Mouse (Mus musculus): Measurements from ENCODE around the gene Pbrm1. TPM values are rescaled to one million over a fixed set of nuclear protein-coding genes. Genes with fewer than 3 reads are reported as not detected.

Pbrm1 gene
- total and polyA plus RNA-seq, 3 experiments: 28.7 to 62.0 (median 32.4) TPM

DNA sequence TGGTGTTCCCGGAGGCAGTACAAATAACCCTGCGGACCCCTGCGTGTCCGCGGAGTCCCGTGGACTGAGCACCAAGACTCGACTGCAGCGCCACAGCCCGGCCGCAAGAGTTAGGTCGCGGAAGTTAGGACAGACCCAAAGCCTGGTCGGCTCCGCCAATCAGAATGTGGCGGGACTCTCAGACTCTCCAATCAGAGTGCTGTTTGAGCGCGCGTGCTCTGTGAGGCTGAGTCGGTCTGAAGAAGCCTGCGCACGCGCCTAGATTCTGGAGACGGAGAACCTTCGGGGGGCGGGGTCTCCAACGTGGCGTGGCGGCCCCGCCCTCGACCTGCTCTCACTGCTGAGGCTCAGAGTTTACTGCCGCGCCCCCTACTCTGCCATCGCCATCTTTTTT lies 109.9 kb downstream of the Pbrm1 start, which contains the start of gene Smim4 (continued):
- peak; percentile 43 for TF ChIP-seq MAX (IDR thresholded peaks at IDR 0.05; ENCODE audit: low read length)
- TF ChIP-seq MAFK (IDR thresholded peaks at IDR 0.05; ENCODE audit: borderline replicate concordance, low read depth, low read length): no peak

DNA sequence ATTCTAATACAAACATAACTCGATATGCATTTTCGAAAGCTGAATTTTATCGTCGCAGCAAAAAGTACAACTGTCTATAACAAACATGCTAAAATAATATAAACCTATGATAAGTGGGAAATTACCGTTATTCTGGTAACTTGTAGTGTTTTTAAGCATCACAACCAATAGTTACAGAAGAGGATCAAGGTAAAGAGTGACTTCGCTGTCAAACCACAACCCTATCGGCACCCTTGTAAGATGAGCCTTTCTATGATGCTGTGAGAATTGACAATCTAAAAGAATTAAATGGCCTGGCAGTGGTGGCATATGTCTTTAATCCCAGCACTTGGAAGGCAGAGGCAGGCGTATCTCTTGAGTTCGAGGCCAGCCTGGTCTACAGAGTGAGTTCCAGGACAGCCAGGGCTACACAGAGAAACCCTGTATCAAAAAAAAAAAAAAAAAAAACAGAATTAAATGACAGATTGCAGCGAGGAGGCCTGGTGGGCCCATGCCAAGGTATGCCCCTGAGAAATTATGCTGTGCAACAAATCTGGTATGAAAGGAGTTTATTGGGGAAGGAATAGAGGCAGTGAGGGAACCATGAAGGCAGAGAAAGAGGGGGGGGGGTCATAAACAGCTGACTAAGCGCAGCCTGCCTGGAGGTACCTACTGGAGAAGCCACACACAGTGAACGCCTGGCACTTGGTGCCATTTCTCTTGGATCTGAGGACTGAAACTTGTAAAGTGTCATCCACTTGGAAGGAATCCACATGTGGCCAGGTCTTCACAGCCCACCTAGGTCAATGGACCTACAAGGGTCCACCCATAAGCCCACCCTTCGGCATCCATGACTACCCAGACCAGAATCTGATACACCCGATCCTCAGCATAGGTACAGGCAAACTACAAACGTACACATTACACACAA lies 110.6 kb downstream of the Pbrm1 start:
- Histone ChIP-seq H3K27ac (ENCODE audit: control insufficient read depth, low read depth, low read length) (peak overlapping the region; percentile 58), H3K9ac (ENCODE audit: control insufficient read depth, low read depth, low read length, poor library complexity, severe bottlenecking) (peak overlapping the region; percentile 60), H3K36me3 (ENCODE audit: control insufficient read depth in 1 of 2, insufficient read depth in 2 of 2, low read length in 2 of 2) (peaks cover 0 to 10% of the 10 kb centered on the region in 2 experiments; a peak in 3 of 4 replicates), H3K9me3 (replicated peaks; ENCODE audit: insufficient read depth, low read length) (no peaks in the 10 kb centered on the region), H3K27me3 (ENCODE audit: control insufficient read depth in 1 of 2, insufficient read depth in 2 of 2, low read length in 2 of 2) (no peaks in the 10 kb centered on the region), H3K79me2 (ENCODE audit: control insufficient read depth, insufficient read depth, low read length, poor library complexity) (peaks cover 29% of the 10 kb centered on the region), H3K4me1 (ENCODE audit: control insufficient read depth in 1 of 2, insufficient read depth in 2 of 2, low read length in 2 of 2) (peaks cover 3 to 42% of the 10 kb centered on the region in 2 experiments), H3K4me3 (ENCODE audit: control insufficient read depth in 1 of 2, insufficient read depth in 1 of 2, low read depth in 2 of 2, low read length in 2 of 2) (peak overlapping the region; percentile 69 to 87)
- TF ChIP-seq ZNF384 (IDR thresholded peaks at IDR 0.05; ENCODE audit: low read depth, low read length) (peak; percentile 76), MAFK (IDR thresholded peaks at IDR 0.05; ENCODE audit: borderline replicate concordance, low read depth, low read length) (no peak), ZKSCAN1 (IDR thresholded peaks at IDR 0.05; ENCODE audit: low read depth, low read length) (peak; percentile 94), E2F4 (IDR thresholded peaks at IDR 0.05; ENCODE audit: borderline replicate concordance, low read depth, low read length) (0 out of 2 replicates have a peak, but pooled peaks have one; percentile 17), BHLHE40 (IDR thresholded peaks at IDR 0.05; ENCODE audit: borderline replicate concordance, low read depth, low read length) (no peak), MAX (IDR thresholded peaks at IDR 0.05; ENCODE audit: low read length) (peak; percentile 20; the same call in 1 of the 2 replicates), TCF12 (IDR thresholded peaks at IDR 0.05; ENCODE audit: low read depth, low read length) (no peak), POLR2A (IDR thresholded peaks at IDR 0.05; ENCODE audit: control insufficient read depth in 1 of 2, insufficient read depth in 1 of 2, low read depth in 1 of 2, low read length in 2 of 2, poor library complexity in 1 of 2) (no peak)
- peak; percentile 68 for DNase-seq (ENCODE audit: low read depth, low spot score)

DNA sequence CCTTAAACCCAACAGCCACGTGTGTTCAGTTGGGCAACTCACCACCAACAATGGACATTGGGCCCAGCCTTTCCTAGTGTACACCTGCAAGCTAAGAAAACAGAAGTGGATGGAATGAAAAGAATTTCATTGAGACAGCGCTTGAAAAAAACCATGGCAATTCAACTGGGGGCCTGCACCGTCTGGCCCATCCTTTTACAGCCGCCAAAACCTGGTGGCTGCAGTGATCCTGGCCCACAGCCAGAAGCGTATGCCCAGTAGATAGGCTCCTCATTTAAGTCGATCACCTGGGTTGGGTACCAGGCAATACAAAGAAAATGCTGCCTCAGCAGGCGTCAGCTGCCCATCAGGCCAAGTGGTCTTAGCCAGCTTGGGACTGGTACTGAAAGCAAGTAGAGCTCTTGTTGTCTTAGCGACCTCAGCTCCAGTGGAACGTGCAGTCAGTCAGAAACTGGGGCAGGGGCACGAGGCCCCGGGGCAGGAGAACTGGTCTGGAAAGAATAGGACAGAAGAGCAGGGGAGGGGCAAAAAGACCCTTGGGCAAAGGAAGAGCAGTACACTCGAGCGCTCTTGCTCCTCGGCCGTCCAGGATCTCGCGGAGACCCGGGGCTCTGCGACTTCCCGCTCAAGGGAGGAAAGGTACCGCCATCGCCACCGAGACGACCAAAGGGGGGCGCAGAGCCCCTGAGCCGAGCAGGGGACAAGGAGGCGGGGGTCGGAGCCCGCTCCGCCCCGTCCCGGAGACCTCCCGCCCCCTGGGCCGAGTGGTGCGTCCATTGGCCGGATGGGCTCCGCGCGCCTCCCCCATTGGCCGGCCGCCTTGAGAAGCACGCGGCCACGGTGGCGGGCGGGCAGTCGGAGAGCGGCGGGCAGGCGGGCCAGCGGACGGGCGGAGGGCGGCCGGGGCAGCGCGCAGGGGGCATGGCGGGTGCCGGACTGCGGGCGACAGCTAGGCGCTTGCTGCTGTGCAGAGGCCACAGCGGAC lies 111.6 kb downstream of the Pbrm1 start, which contains the start of gene Nt5dc2:
Gene Nt5dc2 (plus strand): TSS at position 818 of the 985 bp plus-strand sequence.
- DNase-seq (ENCODE audit: low read depth, low spot score): peak; percentile 87
- TF ChIP-seq ELF1 (IDR thresholded peaks at IDR 0.05; ENCODE audit: low read depth, low read length) (no peak; the same call in 1 of the 2 replicates), GABPA (IDR thresholded peaks at IDR 0.05; ENCODE audit: low read depth, low read length) (no peak), TBP (IDR thresholded peaks at IDR 0.05; ENCODE audit: low read depth, low read length) (0 out of 2 replicates have a peak, but pooled peaks have one; percentile 10), E2F4 (IDR thresholded peaks at IDR 0.05; ENCODE audit: borderline replicate concordance, low read depth, low read length) (no peak), KAT2A (conservative IDR thresholded peaks at IDR 0.05; ENCODE audit: low read depth, low read length) (no peak), MXI1 (IDR thresholded peaks at IDR 0.05; ENCODE audit: low read depth, low read length) (peak; percentile 52), CHD2 (IDR thresholded peaks at IDR 0.05; ENCODE audit: low read length) (no peak), ZKSCAN1 (IDR thresholded peaks at IDR 0.05; ENCODE audit: low read depth, low read length) (no peak), GATA1 (IDR thresholded peaks at IDR 0.05; ENCODE audit: low read depth, low read length) (no peak), NELFE (IDR thresholded peaks at IDR 0.05; ENCODE audit: low read depth, low read length) (peak; percentile 52), ETS1 (IDR thresholded peaks at IDR 0.05; ENCODE audit: low read depth, low read length) (no peak), CTCF (IDR thresholded peaks at IDR 0.05 in 2 of 3, conservative IDR thresholded peaks at IDR 0.05 in 1 of 3; ENCODE audit: control insufficient read depth in 1 of 3, insufficient read depth in 1 of 3, low read depth in 2 of 3, low read length in 3 of 3, poor library complexity in 1 of 3, severe bottlenecking in 1 of 3) (peak in 2 of 3 experiments; percentile 28 to 41; a peak in 4 of 6 replicates), MYC (IDR thresholded peaks at IDR 0.05; ENCODE audit: low read depth, low read length) (no peak), MAFK (IDR thresholded peaks at IDR 0.05; ENCODE audit: borderline replicate concordance, low read depth, low read length) (peak; percentile 70), TCF12 (IDR thresholded peaks at IDR 0.05; ENCODE audit: low read depth, low read length) (peak; percentile 9), ZNF384 (IDR thresholded peaks at IDR 0.05; ENCODE audit: low read depth, low read length) (no peak), HCFC1 (IDR thresholded peaks at IDR 0.05; ENCODE audit: low read depth, low read length) (0 out of 2 replicates have a peak, but pooled peaks have one; percentile 30), POLR2AphosphoS5 (IDR thresholded peaks at IDR 0.05; ENCODE audit: borderline replicate concordance, low read depth, low read length) (no peak), NRF1 (IDR thresholded peaks at IDR 0.05; ENCODE audit: insufficient read depth, low read depth, low read length, poor library complexity, severe bottlenecking) (peak; percentile 22; the same call in 1 of the 2 replicates), SMC3 (IDR thresholded peaks at IDR 0.05; ENCODE audit: low read depth, low read length) (no peak)

More for the DNA sequence above, 111.6 kb downstream of the Pbrm1 start, which contains the start of gene Nt5dc2:
- Histone ChIP-seq H3K4me1 (ENCODE audit: control insufficient read depth in 1 of 2, insufficient read depth in 2 of 2, low read length in 2 of 2) (peaks cover 3 to 35% of the 10 kb centered on the region in 2 experiments), H3K4me3 (ENCODE audit: control insufficient read depth in 1 of 2, insufficient read depth in 1 of 2, low read depth in 2 of 2, low read length in 2 of 2) (peak within 1 kb of the TSS; percentile 69 to 95), H3K27ac (ENCODE audit: control insufficient read depth, low read depth, low read length) (peak within 1 kb of the TSS; percentile 58), H3K9me3 (replicated peaks; ENCODE audit: insufficient read depth, low read length) (no peaks in the 10 kb centered on the region), H3K79me2 (ENCODE audit: control insufficient read depth, insufficient read depth, low read length, poor library complexity) (peaks cover 29% of the 10 kb centered on the region), H3K9ac (ENCODE audit: control insufficient read depth, low read depth, low read length, poor library complexity, severe bottlenecking) (peak within 1 kb of the TSS; percentile 79), H3K27me3 (ENCODE audit: control insufficient read depth in 1 of 2, insufficient read depth in 2 of 2, low read length in 2 of 2) (no peaks in the 10 kb centered on the region), H3K36me3 (ENCODE audit: control insufficient read depth in 1 of 2, insufficient read depth in 2 of 2, low read length in 2 of 2) (peaks cover 0 to 10% of the 10 kb centered on the region in 2 experiments; a peak in 3 of 4 replicates)

Measured in MEL (cell line).